13 mouse cellular contexts compared by ENCODE assay signal in genomic region chr13:29943541-29944039, GRCm38 (mm10). TPM values are rescaled to one million over a fixed set of nuclear protein-coding genes. Genes with fewer than 3 reads are reported as not detected.
DNase-seq lines count a peak whose midpoint lies in the region; ATAC-seq lines count a peak whose summit lies in the region.
"Had no signal": no experiment of that assay in that cellular context is flagged by ENCODE, and none has a peak within 500 bp of the region (broad histone marks: within the 10 kb centered on the region; RNA-seq: fewer than 3 reads in every experiment).

No protein-coding gene starts in this region.

- no peak overlapping the region for H3K4me2 ChIP-seq in embryonic facial prominence, embryonic 12.5 days (replicated peaks)
- no peak overlapping the region for H3K4me2 ChIP-seq in hindbrain, embryonic 16.5 days (ENCODE audit: low read length)
- H3K4me2 ChIP-seq in hindbrain, embryonic 12.5 days (replicated peaks) = no peak overlapping the region
- H3K4me2 ChIP-seq in embryonic facial prominence, embryonic 15.5 days (replicated peaks) = no peak overlapping the region

- peaks cover 7% of the 10 kb centered on the region; the same call in 1 of the 2 replicates for H3K4me1 ChIP-seq in embryonic facial prominence, embryonic 12.5 days
- H3K4me1 ChIP-seq in embryonic facial prominence, embryonic 10.5 days = peaks cover 34% of the 10 kb centered on the region; the same call in 1 of the 2 replicates
- no peaks in the 10 kb centered on the region for H3K4me1 ChIP-seq in hindbrain, embryonic 16.5 days (ENCODE audit: control insufficient read depth, insufficient read depth, low read depth, low read length)
- H3K4me1 ChIP-seq in hindbrain, embryonic 12.5 days = no peaks in the 10 kb centered on the region
- H3K4me1 ChIP-seq in embryonic facial prominence, embryonic 15.5 days = peaks cover 19% of the 10 kb centered on the region; the same call in 1 of the 2 replicates

- no peaks in the 10 kb centered on the region for H3K36me3 ChIP-seq in embryonic facial prominence, embryonic 12.5 days
- H3K36me3 ChIP-seq in embryonic facial prominence, embryonic 10.5 days (replicated peaks) = peaks cover 79% of the 10 kb centered on the region
- no peaks in the 10 kb centered on the region for H3K36me3 ChIP-seq in hindbrain, embryonic 16.5 days (ENCODE audit: control insufficient read depth, insufficient read depth, low read length)
- H3K36me3 ChIP-seq in hindbrain, embryonic 12.5 days = 0 out of 2 replicates have a peak, but pooled peaks cover 5% of the 10 kb centered on the region
- H3K36me3 ChIP-seq in embryonic facial prominence, embryonic 15.5 days = no peaks in the 10 kb centered on the region

- H3K9me3 ChIP-seq in embryonic facial prominence, embryonic 12.5 days = no peaks in the 10 kb centered on the region
- no peaks in the 10 kb centered on the region for H3K9me3 ChIP-seq in embryonic facial prominence, embryonic 10.5 days
- H3K9me3 ChIP-seq in hindbrain, embryonic 16.5 days (ENCODE audit: control insufficient read depth, low read length) = no peaks in the 10 kb centered on the region
- H3K9me3 ChIP-seq in hindbrain, embryonic 12.5 days (replicated peaks) = no peaks in the 10 kb centered on the region
- no peaks in the 10 kb centered on the region for H3K9me3 ChIP-seq in embryonic facial prominence, embryonic 15.5 days (replicated peaks)

- WGBS in embryonic facial prominence, embryonic 12.5 days = 79% methylated on average over 3 of the region's 3 CpGs
- 86% methylated on average over 3 of the region's 3 CpGs for WGBS in embryonic facial prominence, embryonic 10.5 days
- WGBS in hindbrain, embryonic 16.5 days = 72% methylated on average over 3 of the region's 3 CpGs
- 82% methylated on average over 3 of the region's 3 CpGs for WGBS in hindbrain, embryonic 12.5 days
- 49% methylated on average over 3 of the region's 3 CpGs for WGBS in embryonic facial prominence, embryonic 15.5 days

- peak overlapping the region; percentile 57; the same call in 1 of the 2 replicates for H3K27ac ChIP-seq in embryonic facial prominence, embryonic 12.5 days
- no peak overlapping the region for H3K27ac ChIP-seq in embryonic facial prominence, embryonic 10.5 days (replicated peaks)
- H3K27ac ChIP-seq in hindbrain, embryonic 16.5 days (ENCODE audit: low read depth, low read length) = no peak overlapping the region
- H3K27ac ChIP-seq in hindbrain, embryonic 12.5 days = no peak overlapping the region
- H3K27ac ChIP-seq in embryonic facial prominence, embryonic 15.5 days (replicated peaks) = peak overlapping the region; percentile 58

- no peaks in the 10 kb centered on the region for H3K27me3 ChIP-seq in embryonic facial prominence, embryonic 12.5 days
- H3K27me3 ChIP-seq in embryonic facial prominence, embryonic 10.5 days (replicated peaks; ENCODE audit: low read depth, poor library complexity, severe bottlenecking) = no peaks in the 10 kb centered on the region
- H3K27me3 ChIP-seq in hindbrain, embryonic 16.5 days (replicated peaks; ENCODE audit: control insufficient read depth, insufficient read depth, low read length) = no peaks in the 10 kb centered on the region
- no peaks in the 10 kb centered on the region for H3K27me3 ChIP-seq in hindbrain, embryonic 12.5 days
- H3K27me3 ChIP-seq in embryonic facial prominence, embryonic 15.5 days = no peaks in the 10 kb centered on the region

- no peak for DNase-seq in embryonic facial prominence, embryonic 10.5 days (ENCODE audit: low spot score)
- DNase-seq in NIH3T3 (ENCODE audit: low read depth) = peak; percentile 72
- DNase-seq: adrenal gland, adult 2 months; gastrocnemius, postnatal 14 days; kidney, adult 9 months; lung, postnatal 14 days; thymus, postnatal 25 days had no signal

- no peak overlapping the region for H3K9ac ChIP-seq in embryonic facial prominence, embryonic 12.5 days
- no peak overlapping the region for H3K9ac ChIP-seq in hindbrain, embryonic 16.5 days (ENCODE audit: low read depth, low read length)
- no peak overlapping the region for H3K9ac ChIP-seq in hindbrain, embryonic 12.5 days
- no peak overlapping the region for H3K9ac ChIP-seq in embryonic facial prominence, embryonic 15.5 days

- H3K4me3 ChIP-seq in embryonic facial prominence, embryonic 12.5 days = no peak overlapping the region
- no peak overlapping the region for H3K4me3 ChIP-seq in embryonic facial prominence, embryonic 10.5 days
- no peak overlapping the region for H3K4me3 ChIP-seq in hindbrain, embryonic 16.5 days (ENCODE audit: low read length)
- H3K4me3 ChIP-seq in hindbrain, embryonic 12.5 days = no peak overlapping the region
- no peak overlapping the region for H3K4me3 ChIP-seq in embryonic facial prominence, embryonic 15.5 days (replicated peaks)
- H3K4me3 ChIP-seq: erythroblast, embryonic 14.5 days had no signal

- ATAC-seq in embryonic facial prominence, embryonic 12.5 days (ENCODE audit: insufficient number of reproducible peaks, insufficient read depth, low FRiP score, low TSS enrichment) = no peak
- peak; percentile 59; the same call in 1 of the 2 replicates for ATAC-seq in hindbrain, embryonic 16.5 days
- no peak for ATAC-seq in hindbrain, embryonic 12.5 days (ENCODE audit: low FRiP score)
- ATAC-seq in embryonic facial prominence, embryonic 15.5 days (ENCODE audit: insufficient number of reproducible peaks, low FRiP score, low TSS enrichment, low read depth) = peak; percentile 73
- no peak for ATAC-seq in megakaryocyte, adult 5-6 weeks (ENCODE audit: poor library complexity, severe bottlenecking)

RNA-seq across cellular contexts. Expression of gene E2f3, which starts 42.3 kb away (rescaled TPM):
- polyA plus RNA-seq in embryonic facial prominence, embryonic 12.5 days (2016; fragmentation: Nextera tagmentation; extraction: Ambion mirVana) = 18.9 and 19.8 TPM in 2 replicates
- 23.1 and 23.8 TPM in 2 replicates for polyA plus RNA-seq in embryonic facial prominence, embryonic 10.5 days (2016; fragmentation: Nextera tagmentation; extraction: Ambion mirVana)
- polyA plus RNA-seq in hindbrain, embryonic 16.5 days (2015; fragmentation: Nextera tagmentation; extraction: Ambion mirVana) = 4.2 and 5.7 TPM in 2 replicates
- 13.6 and 14.6 TPM in 2 replicates for polyA plus RNA-seq in hindbrain, embryonic 12.5 days (2016; fragmentation: Nextera tagmentation; extraction: Ambion mirVana)
- polyA plus RNA-seq in embryonic facial prominence, embryonic 15.5 days (2015; fragmentation: Nextera tagmentation; extraction: Ambion mirVana) = 9.7 and 10.1 TPM in 2 replicates
- total RNA-seq in megakaryocyte, adult 5-6 weeks (2015) = 7.3 and 7.5 TPM in 2 replicates
- total RNA-seq in megakaryocyte, adult 5-6 weeks (2017) = 5.4 TPM in 2 replicates

Comparison
In these comparisons a context has a peak if more than half of its experiments do, and no peak if none do; other contexts are left out.
1. ATAC-seq: peak in hindbrain, embryonic 16.5 days (single experiment) and embryonic facial prominence, embryonic 15.5 days (single experiment); none in embryonic facial prominence, embryonic 12.5 days (single experiment), hindbrain, embryonic 12.5 days (single experiment) and megakaryocyte, adult 5-6 weeks (single experiment).
2. H3K27ac ChIP-seq: peak in embryonic facial prominence, embryonic 12.5 days (single experiment) and embryonic facial prominence, embryonic 15.5 days (single experiment); none in embryonic facial prominence, embryonic 10.5 days (single experiment), hindbrain, embryonic 16.5 days (single experiment) and hindbrain, embryonic 12.5 days (single experiment).